In the genomic region with DNA sequence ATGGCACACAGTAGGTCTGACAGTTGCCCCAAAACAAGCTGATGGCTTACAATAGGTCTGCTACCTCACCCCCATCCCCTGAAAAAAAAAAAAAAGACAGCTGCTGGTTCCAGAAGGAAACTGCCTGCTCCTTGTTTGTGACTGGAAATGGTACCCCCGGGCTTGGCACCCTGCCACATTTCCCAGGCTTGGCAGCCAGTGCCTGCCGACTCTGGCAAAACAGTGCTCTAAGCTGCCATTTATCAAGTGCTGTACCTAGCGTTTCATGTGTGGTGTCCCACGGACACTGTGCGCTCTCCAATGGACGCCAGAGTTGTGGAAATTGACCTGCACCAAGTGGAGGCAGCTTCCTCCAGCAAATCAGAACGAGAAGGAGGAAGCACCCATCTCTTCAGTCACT, we compare ENCODE assay signal across 8 mouse cellular contexts. TPM values are rescaled to one million over a fixed set of nuclear protein-coding genes. Genes with fewer than 3 reads are reported as not detected.
DNase-seq lines count a peak whose midpoint lies in the region; ATAC-seq lines count a peak whose summit lies in the region.

No protein-coding gene starts in this region.

- peak; percentile 90 to 93 for DNase-seq in cerebellum, postnatal 14 days
- DNase-seq in cerebellum, adult 11-12 months, result no peak
- peak; percentile 75 for DNase-seq in MN1 (ENCODE audit: low spot score)
- peak; percentile 95 for DNase-seq in forebrain, embryonic 14.5 days (ENCODE audit: low spot score)
- peak; percentile 91 to 93 for DNase-seq in layer of hippocampus, postnatal 10 days (ENCODE audit: low spot score in 2 of 2)
- DNase-seq in right cerebral cortex, adult 2 months (ENCODE audit: low spot score in 2 of 2), result peak; percentile 59 to 68
- no peak for DNase-seq in spleen, postnatal 4 days (ENCODE audit: low spot score in 2 of 2)
- no peak for DNase-seq in embryo, embryonic 11 days

- peak overlapping the region; percentile 17; the same call in 1 of the 2 replicates for H3K9ac ChIP-seq in forebrain, embryonic 14.5 days (ENCODE audit: low read length)

- H3K36me3 ChIP-seq in forebrain, embryonic 14.5 days (ENCODE audit: control insufficient read depth, insufficient read depth, low read length), result no peaks in the 10 kb centered on the region

- peak overlapping the region; percentile 66 for H3K27ac ChIP-seq in forebrain, embryonic 14.5 days (ENCODE audit: low read depth, low read length)

- WGBS in forebrain, embryonic 14.5 days, result 18% methylated on average over 7 of the region's 7 CpGs

- H3K27me3 ChIP-seq in forebrain, embryonic 14.5 days (replicated peaks; ENCODE audit: control insufficient read depth, insufficient read depth, low read length), result 0 out of 2 replicates have a peak, but pooled peaks cover 4% of the 10 kb centered on the region

- peak; percentile 77 for ATAC-seq in forebrain, embryonic 14.5 days

- H3K4me3 ChIP-seq in forebrain, embryonic 14.5 days (ENCODE audit: low read depth, low read length), result no peak overlapping the region

- H3K4me1 ChIP-seq in forebrain, embryonic 14.5 days (ENCODE audit: control insufficient read depth, insufficient read depth, low read length), result peaks cover 25% of the 10 kb centered on the region

- H3K4me2 ChIP-seq in forebrain, embryonic 14.5 days (ENCODE audit: low read length), result peak overlapping the region; percentile 24; the same call in 1 of the 2 replicates

- no peaks in the 10 kb centered on the region for H3K9me3 ChIP-seq in forebrain, embryonic 14.5 days (replicated peaks; ENCODE audit: control insufficient read depth, low read length)

RNA-seq across cellular contexts. Expression of a gene that starts 17.5 kb away (rescaled TPM):
- polyA plus RNA-seq in forebrain, embryonic 14.5 days (2014; fragmentation: Nextera tagmentation; extraction: Ambion mirVana), result 0.11 and 0.19 TPM in 2 replicates
- total RNA-seq in layer of hippocampus, postnatal 10 days (2021), result not detected

RNA-seq across cellular contexts. Expression of a gene that starts 17.9 kb away (rescaled TPM):
- 3.0 and 3.3 TPM in 2 replicates for polyA plus RNA-seq in forebrain, embryonic 14.5 days (2014; fragmentation: Nextera tagmentation; extraction: Ambion mirVana)
- 10 to 100 TPM; 85.7 to 96.1 TPM for total RNA-seq in layer of hippocampus, postnatal 10 days (2021)

RNA-seq across cellular contexts. Expression of a gene that starts 59.2 kb away (rescaled TPM):
- polyA plus RNA-seq in forebrain, embryonic 14.5 days (2014; fragmentation: Nextera tagmentation; extraction: Ambion mirVana), result 2.9 and 4.3 TPM in 2 replicates
- 10 to 100 TPM in 1 of 2 experiments, 1 to 10 TPM in 1; 9.4 to 10.2 TPM for total RNA-seq in layer of hippocampus, postnatal 10 days (2021)

Comparison
In these comparisons a context has a peak if more than half of its experiments do, and no peak if none do; other contexts are left out.
1. DNase-seq: peak in cerebellum, postnatal 14 days (2 of 2), MN1 (single experiment), forebrain, embryonic 14.5 days (single experiment), layer of hippocampus, postnatal 10 days (2 of 2) and right cerebral cortex, adult 2 months (2 of 2); none in cerebellum, adult 11-12 months (single experiment), spleen, postnatal 4 days (0 of 2) and embryo, embryonic 11 days (single experiment).